ENCODE assay signal across 8 mouse cellular contexts in the genomic region with DNA sequence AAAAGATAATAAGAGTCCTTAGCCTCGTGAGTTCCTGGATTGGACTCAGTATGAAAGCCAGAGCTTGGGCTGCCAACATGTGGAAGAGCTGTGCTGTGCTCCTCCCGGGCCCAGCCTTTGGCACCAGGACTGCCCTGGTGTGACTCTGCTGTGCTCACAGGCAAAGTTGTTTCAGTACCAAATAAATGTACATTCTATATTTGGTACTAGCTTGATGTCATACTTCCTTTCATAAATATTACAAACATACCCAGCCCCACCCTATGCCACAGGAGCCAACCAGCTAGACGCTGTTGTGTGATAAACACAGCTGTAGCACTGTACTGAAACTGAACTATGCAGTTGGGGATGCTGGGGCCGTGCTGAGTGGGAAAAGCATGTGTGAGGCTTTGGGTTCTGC.
DNase-seq lines count a peak whose midpoint lies in the region; ATAC-seq and TF ChIP-seq lines count a peak whose summit lies in the region.

No protein-coding gene starts in this region.

- peak; percentile 21 for DNase-seq in kidney, adult 11 months
- DNase-seq in kidney, adult 9 months = no peak
- peak; percentile 21 for DNase-seq in Muller cell, postnatal 12 days (ENCODE audit: inconsistent ontology term)
- no peak for DNase-seq in cerebellum, adult 8-10 months
- DNase-seq in embryo, embryonic 10 days (ENCODE audit: low spot score) = no peak
- DNase-seq in layer of hippocampus, adult 18-20 months (ENCODE audit: low spot score in 2 of 2) = no peak

- no peaks in the 10 kb centered on the region for H3K9me3 ChIP-seq in intestine, embryonic 16.5 days (ENCODE audit: control insufficient read depth, low read length)

- peaks cover 81% of the 10 kb centered on the region for H3K79me2 ChIP-seq in myocyte (ENCODE audit: control insufficient read depth, insufficient read depth)

- H3ac ChIP-seq in myocyte (ENCODE audit: control insufficient read depth, insufficient read length) = no peak overlapping the region

- H3K9ac ChIP-seq in intestine, embryonic 16.5 days (ENCODE audit: low read depth, low read length) = no peak overlapping the region

- H3K27ac ChIP-seq in intestine, embryonic 16.5 days (ENCODE audit: low read length) = peak overlapping the region; percentile 59; the same call in 1 of the 2 replicates

- H3K4me2 ChIP-seq in intestine, embryonic 16.5 days (ENCODE audit: low read depth, low read length) = no peak overlapping the region
- peak overlapping the region; percentile 75 for H3K4me2 ChIP-seq in myocyte (ENCODE audit: low read depth)

- no peaks in the 10 kb centered on the region for H3K4me1 ChIP-seq in intestine, embryonic 16.5 days (ENCODE audit: control insufficient read depth, insufficient read depth, low read length)

- no peaks in the 10 kb centered on the region for H3K27me3 ChIP-seq in intestine, embryonic 16.5 days (replicated peaks; ENCODE audit: control insufficient read depth, insufficient read depth, low read length)
- no peaks in the 10 kb centered on the region for H3K27me3 ChIP-seq in myocyte (ENCODE audit: control insufficient read depth, insufficient read depth, insufficient read length)

- ATAC-seq in intestine, embryonic 16.5 days = peak; percentile 67; the same call in 1 of the 2 replicates

- TF ChIP-seq POLR2A in myocyte (IDR thresholded peaks at IDR 0.05; ENCODE audit: insufficient read length, low read depth) = peak; percentile 57

- WGBS in intestine, embryonic 16.5 days = 41% methylated on average over 4 of the region's 4 CpGs

- H3K36me3 ChIP-seq in intestine, embryonic 16.5 days (ENCODE audit: control insufficient read depth, insufficient read depth, low read length) = no peaks in the 10 kb centered on the region
- no peaks in the 10 kb centered on the region for H3K36me3 ChIP-seq in myocyte (ENCODE audit: control insufficient read depth, insufficient read depth)

- H3K4me3 ChIP-seq in intestine, embryonic 16.5 days (ENCODE audit: low read length) = no peak overlapping the region
- H3K4me3 ChIP-seq in myocyte = no peak overlapping the region

TF ChIP-seq in myocyte, 11 proteins besides CTCF, POLR2A, EP300 and RAD21:
- TF ChIP-seq CEBPB (IDR thresholded peaks at IDR 0.05; ENCODE audit: insufficient read depth, poor library complexity, severe bottlenecking) (no peak), USF1 (IDR thresholded peaks at IDR 0.05; ENCODE audit: low read depth) (no peak), POLR2AphosphoS2 (IDR thresholded peaks at IDR 0.05; ENCODE audit: insufficient read length, low read depth) (peak; percentile 32), REST (IDR thresholded peaks at IDR 0.05; ENCODE audit: insufficient read depth, insufficient read length) (no peak), SRF (IDR thresholded peaks at IDR 0.05; ENCODE audit: control insufficient read depth, insufficient read length, low read depth) (peak; percentile 76), TCF3 (IDR thresholded peaks at IDR 0.05; ENCODE audit: insufficient read length, low read depth) (no peak), MYOD1 (IDR thresholded peaks at IDR 0.05; ENCODE audit: control insufficient read depth in 1 of 3, insufficient read length in 2 of 3, low read depth in 2 of 3) (peak in 2 of 3 experiments; percentile 49 to 64), TCF12 (IDR thresholded peaks at IDR 0.05; ENCODE audit: insufficient read depth, poor library complexity, severe bottlenecking) (peak; percentile 60), MAX (IDR thresholded peaks at IDR 0.05; ENCODE audit: low read depth) (no peak), E2F4 (IDR thresholded peaks at IDR 0.05; ENCODE audit: insufficient read depth) (no peak), MYOG (IDR thresholded peaks at IDR 0.05; ENCODE audit: control insufficient read depth in 1 of 3, insufficient read depth in 1 of 3, insufficient read length in 2 of 3, low read depth in 2 of 3) (peak in 1 of 3 experiments; percentile 38)

Comparison
In these comparisons a context has a peak if more than half of its experiments do, and no peak if none do; other contexts are left out.
1. DNase-seq: peak in kidney, adult 11 months (single experiment) and Muller cell, postnatal 12 days (single experiment); none in kidney, adult 9 months (single experiment), cerebellum, adult 8-10 months (single experiment), embryo, embryonic 10 days (single experiment) and layer of hippocampus, adult 18-20 months (0 of 2).